Mouse (Mus musculus): ENCODE results near the gene Cpt1c. TPM values are rescaled to one million over a fixed set of nuclear protein-coding genes. Genes with fewer than 3 reads are reported as not detected.

Cpt1c gene
- polyA plus RNA-seq, 1 experiment = 6.8 TPM

GRCm38 (mm10) chr7:44918219-44918618 lies 56.4 kb downstream of the Cpt1c start:
- peaks cover 4% of the 10 kb centered on the region for H3K36me3 ChIP-seq (ENCODE audit: control insufficient read depth, insufficient read depth, low read length)
- no peak for DNase-seq
- no peak overlapping the region for H3K4me3 ChIP-seq (ENCODE audit: control insufficient read depth, insufficient read depth, low read length)
- no peaks in the 10 kb centered on the region for H3K27me3 ChIP-seq (ENCODE audit: control insufficient read depth, insufficient read depth, low read length)
- WGBS = 95% methylated on average over 3 of the region's 3 CpGs
- H3K27ac ChIP-seq (ENCODE audit: control insufficient read depth, insufficient read depth, low read length) = no peak overlapping the region
- TF ChIP-seq POLR2A (IDR thresholded peaks at IDR 0.05; ENCODE audit: control insufficient read depth, extremely low read depth, insufficient read depth, low read length, poor library complexity) (no peak), CTCF (IDR thresholded peaks at IDR 0.05; ENCODE audit: borderline replicate concordance, control insufficient read depth, extremely low read depth, insufficient read depth, low read length, poor library complexity) (no peak)
- no peaks in the 10 kb centered on the region for H3K4me1 ChIP-seq (replicated peaks; ENCODE audit: control insufficient read depth, insufficient read depth, low read length)

DNA sequence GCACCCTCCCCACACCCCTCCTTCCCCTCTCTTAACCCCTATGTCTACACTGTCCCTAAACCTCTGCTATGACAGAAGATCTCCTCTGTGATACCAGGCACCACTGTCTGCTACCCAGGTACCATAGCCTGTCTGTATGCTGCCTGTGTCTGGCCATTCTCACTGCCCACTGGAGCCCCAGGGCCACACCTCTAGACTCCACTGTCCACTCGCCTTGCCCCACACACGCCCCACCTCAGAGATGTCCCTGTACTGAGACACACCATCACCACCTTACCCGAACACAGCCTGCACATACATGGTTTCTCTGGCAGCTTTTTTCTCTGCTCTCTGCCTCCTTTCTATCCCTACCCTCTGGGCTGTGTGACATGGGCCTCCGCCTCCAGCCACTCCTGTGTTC lies 57.8 kb downstream of the Cpt1c start:
- Histone ChIP-seq H3K27ac (ENCODE audit: control insufficient read depth, insufficient read depth, low read length) (no peak overlapping the region), H3K4me1 (replicated peaks; ENCODE audit: control insufficient read depth, insufficient read depth, low read length) (no peaks in the 10 kb centered on the region), H3K27me3 (ENCODE audit: control insufficient read depth, insufficient read depth, low read length) (no peaks in the 10 kb centered on the region), H3K36me3 (ENCODE audit: control insufficient read depth, insufficient read depth, low read length) (peaks cover 7% of the 10 kb centered on the region), H3K4me3 (ENCODE audit: control insufficient read depth, insufficient read depth, low read length) (no peak overlapping the region)
- DNase-seq = no peak
- WGBS = 98% methylated on average over 4 of the region's 4 CpGs
- TF ChIP-seq POLR2A (IDR thresholded peaks at IDR 0.05; ENCODE audit: control insufficient read depth, extremely low read depth, insufficient read depth, low read length, poor library complexity) (no peak), CTCF (IDR thresholded peaks at IDR 0.05; ENCODE audit: borderline replicate concordance, control insufficient read depth, extremely low read depth, insufficient read depth, low read length, poor library complexity) (no peak)

GRCm38 (mm10) chr7:44916191-44916590 lies 58.5 kb downstream of the Cpt1c start:
- Histone ChIP-seq H3K27me3 (ENCODE audit: control insufficient read depth, insufficient read depth, low read length) (no peaks in the 10 kb centered on the region), H3K4me1 (replicated peaks; ENCODE audit: control insufficient read depth, insufficient read depth, low read length) (no peaks in the 10 kb centered on the region), H3K4me3 (ENCODE audit: control insufficient read depth, insufficient read depth, low read length) (no peak overlapping the region), H3K27ac (ENCODE audit: control insufficient read depth, insufficient read depth, low read length) (no peak overlapping the region), H3K36me3 (ENCODE audit: control insufficient read depth, insufficient read depth, low read length) (peaks cover 7% of the 10 kb centered on the region)
- 92% methylated on average over 6 of the region's 6 CpGs for WGBS
- no peak for DNase-seq
- TF ChIP-seq CTCF (IDR thresholded peaks at IDR 0.05; ENCODE audit: borderline replicate concordance, control insufficient read depth, extremely low read depth, insufficient read depth, low read length, poor library complexity) (no peak), POLR2A (IDR thresholded peaks at IDR 0.05; ENCODE audit: control insufficient read depth, extremely low read depth, insufficient read depth, low read length, poor library complexity) (no peak)

DNA sequence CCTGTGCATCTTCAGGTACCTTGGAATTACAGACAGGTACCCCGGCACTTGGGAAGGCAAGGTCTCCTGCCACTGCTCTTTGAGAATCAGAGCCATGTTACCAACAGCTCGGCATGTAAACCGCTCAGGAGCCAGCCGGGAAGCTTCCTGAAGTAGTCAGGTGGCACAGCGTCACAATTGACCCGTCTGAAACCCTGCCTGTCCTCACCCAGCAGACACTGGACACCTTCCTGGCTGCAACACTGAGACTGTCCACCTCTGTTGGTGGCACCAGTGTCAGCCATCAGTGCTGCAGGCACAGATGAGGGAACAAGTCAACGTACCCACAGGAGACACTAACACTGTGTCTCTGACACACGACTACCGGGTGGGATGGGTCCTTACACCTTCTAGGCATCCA lies 59.3 kb downstream of the Cpt1c start:
- Histone ChIP-seq H3K27me3 (ENCODE audit: control insufficient read depth, insufficient read depth, low read length) (no peaks in the 10 kb centered on the region), H3K27ac (ENCODE audit: control insufficient read depth, insufficient read depth, low read length) (no peak overlapping the region), H3K4me3 (ENCODE audit: control insufficient read depth, insufficient read depth, low read length) (no peak overlapping the region), H3K36me3 (ENCODE audit: control insufficient read depth, insufficient read depth, low read length) (peaks cover 7% of the 10 kb centered on the region), H3K4me1 (replicated peaks; ENCODE audit: control insufficient read depth, insufficient read depth, low read length) (no peaks in the 10 kb centered on the region)
- TF ChIP-seq CTCF (IDR thresholded peaks at IDR 0.05; ENCODE audit: borderline replicate concordance, control insufficient read depth, extremely low read depth, insufficient read depth, low read length, poor library complexity) (no peak), POLR2A (IDR thresholded peaks at IDR 0.05; ENCODE audit: control insufficient read depth, extremely low read depth, insufficient read depth, low read length, poor library complexity) (no peak)
- 98% methylated on average over 9 of the region's 9 CpGs for WGBS
- DNase-seq = no peak

DNA sequence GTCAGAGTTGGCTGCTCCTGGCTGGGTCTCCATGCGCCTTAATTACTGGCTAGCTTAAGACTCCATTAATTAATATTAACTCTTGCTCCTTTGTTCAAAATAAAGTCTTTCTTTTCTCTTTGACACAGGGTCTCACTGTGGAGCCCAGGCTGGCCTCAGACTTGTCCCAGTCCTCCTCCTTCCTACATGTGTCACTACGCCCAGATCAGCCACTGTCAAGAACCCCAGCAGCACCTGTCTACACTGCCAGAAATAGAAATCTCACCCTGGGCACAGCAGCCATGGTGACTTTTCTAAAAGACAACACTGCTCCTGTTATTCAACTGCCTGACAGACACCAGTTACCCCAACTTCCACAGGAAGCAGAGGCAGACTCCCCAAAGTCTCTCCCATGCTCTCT lies 60.3 kb downstream of the Cpt1c start:
- no peak for DNase-seq
- Histone ChIP-seq H3K4me3 (ENCODE audit: control insufficient read depth, insufficient read depth, low read length) (no peak overlapping the region), H3K27me3 (ENCODE audit: control insufficient read depth, insufficient read depth, low read length) (no peaks in the 10 kb centered on the region), H3K36me3 (ENCODE audit: control insufficient read depth, insufficient read depth, low read length) (peaks cover 7% of the 10 kb centered on the region), H3K4me1 (replicated peaks; ENCODE audit: control insufficient read depth, insufficient read depth, low read length) (no peaks in the 10 kb centered on the region), H3K27ac (ENCODE audit: control insufficient read depth, insufficient read depth, low read length) (no peak overlapping the region)
- TF ChIP-seq POLR2A (IDR thresholded peaks at IDR 0.05; ENCODE audit: control insufficient read depth, extremely low read depth, insufficient read depth, low read length, poor library complexity) (no peak), CTCF (IDR thresholded peaks at IDR 0.05; ENCODE audit: borderline replicate concordance, control insufficient read depth, extremely low read depth, insufficient read depth, low read length, poor library complexity) (no peak)
- 97% methylated on average over 2 of the region's 2 CpGs for WGBS

Other genes starting within 250 kb of the Cpt1c start
- gene Vrk3, start 226.4 kb downstream of the Cpt1c start, polyA plus RNA-seq (2012; rRNA removed) = 105 and 111 TPM in 2 replicates
- gene Zfp473, start 223.8 kb downstream of the Cpt1c start, polyA plus RNA-seq (2012; rRNA removed) = 1.1 TPM in 2 replicates
- 189 and 223 TPM in 2 replicates for gene Nup62, start 158.8 kb downstream of the Cpt1c start, polyA plus RNA-seq (2012; rRNA removed)
- 71.7 and 74.4 TPM in 2 replicates for gene Il4i1, start 158.5 kb downstream of the Cpt1c start, polyA plus RNA-seq (2012; rRNA removed)
- gene Atf5, start 158.2 kb downstream of the Cpt1c start, polyA plus RNA-seq (2012; rRNA removed) = 76.5 and 102 TPM in 2 replicates
- gene Akt1s1, start 125.9 kb downstream of the Cpt1c start, polyA plus RNA-seq (2012; rRNA removed) = 91.4 and 120 TPM in 2 replicates
- gene Tbc1d17, start 125.8 kb downstream of the Cpt1c start, polyA plus RNA-seq (2012; rRNA removed) = 138 and 151 TPM in 2 replicates
- gene Pnkp, start 117.7 kb downstream of the Cpt1c start, polyA plus RNA-seq (2012; rRNA removed) = 110 and 135 TPM in 2 replicates
- 316 and 338 TPM in 2 replicates for gene Ptov1, start 105.1 kb downstream of the Cpt1c start, polyA plus RNA-seq (2012; rRNA removed)
- 220 and 266 TPM in 2 replicates for gene Med25, start 82.1 kb downstream of the Cpt1c start, polyA plus RNA-seq (2012; rRNA removed)
- gene Fuz, start 78.8 kb downstream of the Cpt1c start, polyA plus RNA-seq (2012; rRNA removed) = 60.9 and 73.3 TPM in 2 replicates
- gene Ap2a1, start 45.4 kb downstream of the Cpt1c start, polyA plus RNA-seq (2012; rRNA removed) = 133 and 147 TPM in 2 replicates
- 0.29 and 1.0 TPM in 2 replicates for gene Tsks, start 31.6 kb downstream of the Cpt1c start, polyA plus RNA-seq (2012; rRNA removed)
- 242 and 260 TPM in 2 replicates for gene Prmt1, start 11.7 kb upstream of the Cpt1c start, polyA plus RNA-seq (2012; rRNA removed)
- gene Irf3, start 22.8 kb upstream of the Cpt1c start, polyA plus RNA-seq (2012; rRNA removed) = 227 and 277 TPM in 2 replicates
- gene Bcl2l12, start 23.9 kb upstream of the Cpt1c start, polyA plus RNA-seq (2012; rRNA removed) = 85.6 and 87.4 TPM in 2 replicates
- gene Scaf1, start 41.5 kb upstream of the Cpt1c start, polyA plus RNA-seq (2012; rRNA removed) = 118 and 131 TPM in 2 replicates
- gene Rras, start 43.1 kb upstream of the Cpt1c start, polyA plus RNA-seq (2012; rRNA removed) = 41.7 and 62.3 TPM in 2 replicates
- 32.7 and 43.5 TPM in 2 replicates for gene Prr12, start 78.0 kb upstream of the Cpt1c start, polyA plus RNA-seq (2012; rRNA removed)
- 159 and 165 TPM in 2 replicates for gene Nosip, start 87.6 kb upstream of the Cpt1c start, polyA plus RNA-seq (2012; rRNA removed)
- gene Prrg2, start 87.8 kb upstream of the Cpt1c start, polyA plus RNA-seq (2012; rRNA removed) = 32.4 and 40.5 TPM in 2 replicates
- 22.2 and 34.9 TPM in 2 replicates for gene Rcn3, start 117.4 kb upstream of the Cpt1c start, polyA plus RNA-seq (2012; rRNA removed)
- 30.8 and 38.9 TPM in 2 replicates for gene Fcgrt, start 129.0 kb upstream of the Cpt1c start, polyA plus RNA-seq (2012; rRNA removed)
- gene Rps11, start 149.6 kb upstream of the Cpt1c start, polyA plus RNA-seq (2012; rRNA removed) = 343 and 363 TPM in 2 replicates
- gene Rpl13a, start 153.9 kb upstream of the Cpt1c start, polyA plus RNA-seq (2012; rRNA removed) = 4,999 and 5,006 TPM in 2 replicates
- 0.27 and 0.91 TPM in 2 replicates for gene Gm45713, start 161.4 kb upstream of the Cpt1c start, polyA plus RNA-seq (2012; rRNA removed)
- gene Flt3l, start 161.6 kb upstream of the Cpt1c start, polyA plus RNA-seq (2012; rRNA removed) = 177 and 207 TPM in 2 replicates
- 72.5 and 78.7 TPM in 2 replicates for gene Pih1d1, start 179.5 kb upstream of the Cpt1c start, polyA plus RNA-seq (2012; rRNA removed)
- gene Aldh16a1, start 179.7 kb upstream of the Cpt1c start, polyA plus RNA-seq (2012; rRNA removed) = 97.2 and 101 TPM in 2 replicates
- gene Slc17a7, start 189.1 kb upstream of the Cpt1c start, polyA plus RNA-seq (2012; rRNA removed) = 1.2 and 2.0 TPM in 2 replicates
- gene Gfy, start 204.7 kb upstream of the Cpt1c start, polyA plus RNA-seq (2012; rRNA removed) = 0.09 and 0.11 TPM in 2 replicates
- not detected in 2 replicates for gene Pth2, start 206.1 kb upstream of the Cpt1c start, polyA plus RNA-seq (2012; rRNA removed)
- 0.32 and 0.37 TPM in 2 replicates for gene Ccdc155, start 230.0 kb upstream of the Cpt1c start, polyA plus RNA-seq (2012; rRNA removed)
- gene Dkkl1, start 237.3 kb upstream of the Cpt1c start, polyA plus RNA-seq (2012; rRNA removed) = 3.0 and 3.5 TPM in 2 replicates
- 5.0 and 8.5 TPM in 2 replicates for gene Tead2, start 240.9 kb upstream of the Cpt1c start, polyA plus RNA-seq (2012; rRNA removed)